Mouse (Mus musculus) spleen, postnatal 4 days (tissue): ENCODE data around the gene Rmi2.
"Not testable (repeated sequence)": the region's sequence is repeated elsewhere in the genome, so short reads cannot be mapped to it uniquely, and the experiment has no call there.

Experiments
- DNase-seq, 2 experiments: peaks; one replicate each; pipeline ENCODE4 v3.0.0; 2022; ENCODE audit warnings: low spot score in 2 of 2

The Rmi2 gene

GRCm38 (mm10) chr16:10827269-10827668, 7.6 kb upstream of the Rmi2 start:
- no peak for DNase-seq

- no peak for DNase-seq
Measured at GRCm38 (mm10) chr16:10827766-10828460, 6.9 kb upstream of the Rmi2 start.

GRCm38 (mm10) chr16:10828461-10828805, 6.4 kb upstream of the Rmi2 start:
- no peak for DNase-seq

- DNase-seq: no peak
Measured at GRCm38 (mm10) chr16:10834542-10834910, 333 bp upstream of the Rmi2 start.

- no peak for DNase-seq
Measured at GRCm38 (mm10) chr16:10836388-10836787, 1.5 kb downstream of the Rmi2 start.

GRCm38 (mm10) chr16:10837250-10837649, 2.4 kb downstream of the Rmi2 start:
- DNase-seq: peak in 1 of 2 experiments; percentile 59

- DNase-seq: peak in 1 of 2 experiments; percentile 60
Measured at GRCm38 (mm10) chr16:10837903-10838302, 3.0 kb downstream of the Rmi2 start.

GRCm38 (mm10) chr16:10838487-10839245, 3.8 kb downstream of the Rmi2 start:
- peak in 1 of 2 experiments; percentile 60 for DNase-seq

- no peak for DNase-seq
Measured at GRCm38 (mm10) chr16:10840018-10840417, 5.2 kb downstream of the Rmi2 start.

- DNase-seq: no peak
Measured at GRCm38 (mm10) chr16:10842282-10842855, 7.5 kb downstream of the Rmi2 start.

- peak; percentile 45 to 72 for DNase-seq
Measured at GRCm38 (mm10) chr16:10843486-10844318, 8.8 kb downstream of the Rmi2 start.

GRCm38 (mm10) chr16:10844319-10844670, 9.4 kb downstream of the Rmi2 start:
- no peak for DNase-seq

GRCm38 (mm10) chr16:10845952-10846351, 11.1 kb downstream of the Rmi2 start:
- DNase-seq: no peak

- peak; percentile 41 to 73 for DNase-seq
Measured at GRCm38 (mm10) chr16:10846503-10846902, 11.6 kb downstream of the Rmi2 start.

- DNase-seq: no peak
Measured at GRCm38 (mm10) chr16:10849965-10850861, 15.4 kb downstream of the Rmi2 start.

GRCm38 (mm10) chr16:10850905-10851304, 16.0 kb downstream of the Rmi2 start:
- no peak for DNase-seq

- DNase-seq: not testable (repeated sequence)
Measured at GRCm38 (mm10) chr16:10852216-10852615, 17.4 kb downstream of the Rmi2 start.

GRCm38 (mm10) chr16:10859726-10860245, 24.9 kb downstream of the Rmi2 start:
- no peak for DNase-seq

GRCm38 (mm10) chr16:10861408-10861807, 26.5 kb downstream of the Rmi2 start:
- DNase-seq: no peak

GRCm38 (mm10) chr16:10864833-10865591, 30.2 kb downstream of the Rmi2 start:
- no peak for DNase-seq
